Mouse (Mus musculus): ENCODE measurements around the gene Snrnp25.

The Snrnp25 gene

GRCm38 (mm10) chr11:32205058-32205873 is at the start of gene Snrnp25:
Gene Snrnp25, plus strand, starts transcription at chr11:32205415.
- peak; percentile 97 for DNase-seq

- DNase-seq, result no peak
Measured at GRCm38 (mm10) chr11:32156854-32157630, 48.2 kb upstream of the Snrnp25 start.

- DNase-seq, result no peak
Measured at GRCm38 (mm10) chr11:32157791-32158594, 47.2 kb upstream of the Snrnp25 start.

GRCm38 (mm10) chr11:32159176-32159575 is 46.0 kb upstream of the Snrnp25 start:
- DNase-seq, result peak; percentile 3

- DNase-seq, result peak; percentile 2
Measured at GRCm38 (mm10) chr11:32160341-32160740, 44.9 kb upstream of the Snrnp25 start.

DNA sequence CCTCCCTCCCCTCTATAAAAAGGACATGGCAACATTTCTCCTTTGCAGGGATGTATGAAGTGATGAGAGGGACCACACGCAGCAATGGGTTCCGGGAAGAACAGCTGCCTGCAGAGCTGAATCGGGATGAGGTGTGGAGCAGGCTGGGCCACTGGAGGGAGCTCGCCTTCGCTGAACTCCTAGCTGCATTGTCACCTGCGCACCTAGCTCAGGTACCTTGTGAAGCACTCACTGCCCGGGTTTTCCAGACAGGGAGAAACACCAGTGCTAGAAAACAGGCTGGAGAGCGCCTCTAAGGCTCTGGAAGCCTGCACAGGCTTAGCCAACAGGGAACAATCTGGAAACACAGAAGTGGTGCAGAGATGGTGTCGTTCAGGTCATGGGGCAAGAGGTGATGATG is 43.7 kb upstream of the Snrnp25 start:
- DNase-seq, result peak; percentile 61

GRCm38 (mm10) chr11:32161922-32162804 is 43.1 kb upstream of the Snrnp25 start:
- DNase-seq, result peak; percentile 89

DNA sequence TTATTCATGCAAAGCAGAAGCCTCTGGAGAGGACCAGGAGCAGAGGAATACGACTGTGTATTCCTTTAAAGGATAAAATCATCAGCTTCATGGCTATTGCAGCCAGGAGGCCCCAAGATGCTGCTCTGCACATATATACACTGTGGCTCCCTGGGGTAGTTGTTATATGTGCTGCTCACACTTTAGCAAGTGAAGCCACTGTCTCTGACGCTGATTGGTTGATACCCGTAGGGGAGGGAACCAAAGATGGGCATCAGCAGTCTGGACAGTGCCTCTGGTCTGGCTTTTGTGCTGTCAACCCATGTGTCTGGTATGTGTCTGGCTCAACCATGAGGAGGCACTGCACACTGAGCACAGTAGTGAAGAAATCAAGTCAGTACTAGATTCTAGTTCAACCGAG is 38.5 kb upstream of the Snrnp25 start:
- DNase-seq, result no peak

DNA sequence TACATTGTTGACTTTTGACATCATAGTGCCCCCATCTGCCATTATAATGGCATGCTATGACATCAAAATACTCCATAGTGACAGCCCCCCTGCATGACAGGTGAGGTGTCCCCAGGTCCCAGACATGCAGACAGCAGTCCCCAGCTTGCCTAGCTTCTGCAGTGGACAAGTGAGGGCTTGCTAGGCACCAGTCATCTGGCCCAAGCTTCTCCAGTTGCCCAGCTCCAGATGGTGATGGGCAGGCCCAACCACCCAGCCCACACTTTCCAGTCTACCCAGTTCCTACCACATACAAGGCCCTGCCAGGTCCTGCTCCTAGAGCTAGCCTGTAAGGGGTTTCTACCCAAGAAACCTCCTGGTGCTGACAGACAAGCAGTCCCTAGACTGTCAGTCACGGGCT is 26.7 kb upstream of the Snrnp25 start:
- peak; percentile 2 for DNase-seq

- DNase-seq, result no peak
Measured at GRCm38 (mm10) chr11:32181246-32181645, 24.0 kb upstream of the Snrnp25 start.

- DNase-seq, result peak; percentile 91
Measured at GRCm38 (mm10) chr11:32181973-32182868, 23.0 kb upstream of the Snrnp25 start.

GRCm38 (mm10) chr11:32184469-32184868 is 20.7 kb upstream of the Snrnp25 start:
- no peak for DNase-seq

DNA sequence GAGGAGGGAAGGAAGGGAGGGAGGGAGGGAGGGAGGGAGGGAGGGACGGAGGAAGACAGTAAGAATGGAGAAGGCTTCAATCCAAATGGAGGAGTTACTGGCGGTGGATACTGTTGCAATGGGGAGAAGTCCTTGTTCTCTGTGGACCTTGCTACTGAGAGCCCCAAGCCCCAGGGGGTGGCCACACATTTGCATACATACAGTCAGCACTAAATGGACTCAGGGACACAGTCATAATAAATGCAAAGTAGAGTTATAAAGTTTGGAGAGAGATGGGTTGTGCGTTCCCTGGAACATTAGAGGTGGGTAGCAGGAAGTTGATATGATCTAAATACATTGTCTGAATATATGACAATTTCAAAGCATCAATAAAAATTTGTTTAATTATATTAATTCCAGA is 19.2 kb upstream of the Snrnp25 start:
- no peak for DNase-seq

- no peak for DNase-seq
Measured at GRCm38 (mm10) chr11:32187256-32187655, 18.0 kb upstream of the Snrnp25 start.

- no peak for DNase-seq
Measured at GRCm38 (mm10) chr11:32188881-32189280, 16.3 kb upstream of the Snrnp25 start.

GRCm38 (mm10) chr11:32189434-32189833 is 15.8 kb upstream of the Snrnp25 start:
- DNase-seq, result no peak

DNA sequence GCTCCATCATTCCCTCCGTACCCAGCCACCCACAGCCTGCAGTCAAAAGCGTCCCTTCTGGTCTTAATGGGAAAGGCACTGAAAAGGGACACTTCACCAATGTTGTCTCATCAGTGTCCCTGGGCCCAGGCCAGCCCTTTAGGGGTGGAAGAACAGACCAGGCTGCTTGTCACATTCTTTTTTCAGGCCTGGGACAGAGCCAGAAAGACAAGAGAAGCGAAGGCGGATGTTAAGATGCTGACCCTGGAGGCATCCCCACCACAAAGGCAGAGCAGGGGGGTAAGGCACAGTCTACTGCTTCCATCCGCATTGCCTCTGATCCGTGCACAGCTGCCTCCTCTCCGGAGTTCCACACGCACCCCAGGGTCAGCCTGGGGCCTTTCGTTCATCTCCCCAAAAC is 15.1 kb upstream of the Snrnp25 start:
- peak; percentile 63 for DNase-seq

- no peak for DNase-seq
Measured at GRCm38 (mm10) chr11:32190603-32191110, 14.6 kb upstream of the Snrnp25 start.

DNA sequence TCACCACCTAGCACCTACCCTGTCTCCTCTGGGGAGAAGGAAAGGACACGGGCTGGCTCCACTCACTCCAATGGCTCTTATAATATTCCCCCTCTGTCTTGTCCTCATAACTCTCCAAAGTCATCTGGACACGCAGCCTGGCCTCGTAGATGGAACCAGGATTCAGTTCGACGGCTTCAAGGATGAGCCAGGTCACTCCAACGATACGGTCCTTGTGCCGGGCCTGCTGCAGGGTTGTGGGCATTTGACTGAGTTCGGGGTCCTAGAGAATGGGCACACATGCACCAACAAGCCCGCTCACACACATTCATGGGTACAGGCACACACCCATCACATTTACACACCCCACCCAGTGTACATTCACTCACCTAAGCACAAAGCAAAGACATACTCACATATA is 12.1 kb upstream of the Snrnp25 start:
- no peak for DNase-seq

GRCm38 (mm10) chr11:32194086-32194485 is 11.1 kb upstream of the Snrnp25 start:
- DNase-seq, result no peak

GRCm38 (mm10) chr11:32194626-32195025 is 10.6 kb upstream of the Snrnp25 start:
- DNase-seq, result no peak

Data from kidney, postnatal 10 days (tissue).